Mouse (Mus musculus): ENCODE data around the gene Ugt1a7c. TPM values are rescaled to one million over a fixed set of nuclear protein-coding genes. Genes with fewer than 3 reads are reported as not detected.

Ugt1a7c gene
- total and polyA plus RNA-seq, 2 experiments from 2014 or later: 0.99 to 1.8 TPM

DNA sequence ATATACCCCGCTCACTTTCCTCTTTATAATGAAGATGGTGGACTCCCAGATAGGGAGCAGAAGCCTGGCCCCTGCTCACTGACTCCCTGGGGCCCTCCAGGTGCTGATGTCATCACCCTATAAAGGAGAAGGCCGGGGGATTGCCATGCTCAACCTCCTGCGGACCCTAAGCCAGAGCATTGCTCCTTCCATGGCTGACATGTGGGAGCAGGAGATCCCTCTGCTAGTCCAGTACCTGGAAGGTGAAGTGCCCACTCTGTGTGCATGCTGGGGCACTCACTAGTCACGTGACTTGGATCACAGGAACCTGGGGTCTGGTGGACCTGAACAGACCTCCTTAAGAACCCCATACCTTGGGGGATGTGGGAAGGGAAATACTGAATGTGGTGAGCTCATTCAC is 145.7 kb downstream of the Ugt1a7c start:
- ATAC-seq (ENCODE audit: insufficient read depth, low read depth) (no peak), DNase-seq (ENCODE audit: low spot score) (no peak)
- TF ChIP-seq EP300 (IDR thresholded peaks at IDR 0.05; ENCODE audit: low read depth) (no peak), CTCF (IDR thresholded peaks at IDR 0.05; ENCODE audit: low read depth) (no peak)
- Histone ChIP-seq H3K9ac (replicated peaks; ENCODE audit: low read depth, low read length) (no peak overlapping the region), H3K36me3 (replicated peaks; ENCODE audit: control insufficient read depth, insufficient read depth, low read length) (no peaks in the 10 kb centered on the region), H3K27me3 (ENCODE audit: control insufficient read depth, insufficient read depth, low read length) (no peaks in the 10 kb centered on the region), H3K4me2 (ENCODE audit: low read depth, low read length) (no peak overlapping the region), H3K27ac (ENCODE audit: low read depth) (no peak overlapping the region), H3K4me3 (ENCODE audit: low read depth, low read length) (no peak overlapping the region), H3K9me3 (replicated peaks; ENCODE audit: control insufficient read depth, low read length) (peaks cover 81% of the 10 kb centered on the region), H3K4me1 (ENCODE audit: control insufficient read depth, insufficient read depth) (no peaks in the 10 kb centered on the region)
- WGBS: 51% methylated on average over 4 of the region's 4 CpGs

DNA sequence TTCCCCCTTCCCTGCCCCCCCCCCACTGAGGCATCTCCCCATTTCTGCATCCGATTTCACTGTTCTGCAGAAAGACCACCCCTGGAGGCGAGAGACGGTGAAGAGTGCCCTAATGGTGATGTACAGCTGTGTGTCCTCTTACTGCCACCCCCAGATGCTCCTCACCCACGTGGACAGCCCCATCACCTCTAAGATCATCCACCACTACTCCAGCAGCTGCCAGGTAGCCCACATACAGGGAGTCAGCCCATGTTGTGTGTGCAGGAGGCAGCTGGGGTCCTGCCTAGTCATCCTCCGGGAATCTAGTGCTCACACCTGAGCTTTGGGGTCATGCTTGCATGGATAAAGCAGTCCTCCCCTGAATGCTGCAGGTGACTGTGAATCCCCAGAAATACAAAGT is 149.0 kb downstream of the Ugt1a7c start:
- H3K27ac ChIP-seq (ENCODE audit: low read depth): no peak overlapping the region
- no peak overlapping the region for H3K4me2 ChIP-seq (ENCODE audit: low read depth, low read length)
- H3K27me3 ChIP-seq (ENCODE audit: control insufficient read depth, insufficient read depth, low read length): no peaks in the 10 kb centered on the region
- TF ChIP-seq EP300 (IDR thresholded peaks at IDR 0.05; ENCODE audit: low read depth): no peak
- no peak for TF ChIP-seq CTCF (IDR thresholded peaks at IDR 0.05; ENCODE audit: low read depth)
- whole genome bisulfite sequencing: 49% methylated on average over 5 of the region's 5 CpGs
- DNase-seq (ENCODE audit: low spot score): no peak
- H3K9me3 ChIP-seq (replicated peaks; ENCODE audit: control insufficient read depth, low read length): peaks cover 81% of the 10 kb centered on the region
- no peak overlapping the region for H3K9ac ChIP-seq (replicated peaks; ENCODE audit: low read depth, low read length)
- no peak for ATAC-seq (ENCODE audit: insufficient read depth, low read depth)
- H3K36me3 ChIP-seq (replicated peaks; ENCODE audit: control insufficient read depth, insufficient read depth, low read length): no peaks in the 10 kb centered on the region
- no peak overlapping the region for H3K4me3 ChIP-seq (ENCODE audit: low read depth, low read length)
- H3K4me1 ChIP-seq (ENCODE audit: control insufficient read depth, insufficient read depth): no peaks in the 10 kb centered on the region

DNA sequence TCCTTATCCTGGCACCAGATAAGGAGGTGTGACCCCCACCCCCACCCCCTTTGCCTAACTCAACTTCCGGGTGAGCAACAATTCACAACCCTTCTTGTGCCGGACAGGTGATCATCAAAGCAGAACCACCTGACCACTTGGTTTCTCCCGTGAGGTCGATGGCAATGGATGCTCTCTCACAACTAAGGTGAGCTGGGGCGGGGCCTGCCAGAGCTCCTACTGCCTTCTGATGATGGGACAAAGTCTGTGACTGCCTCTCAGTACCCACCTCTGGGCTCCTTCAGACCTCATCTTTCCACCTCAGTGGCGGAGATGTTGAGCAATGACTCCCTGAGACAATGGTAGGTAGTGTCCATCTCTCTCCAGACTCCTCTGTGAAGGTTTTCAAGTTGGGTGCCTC is 151.0 kb downstream of the Ugt1a7c start:
- Histone ChIP-seq H3K36me3 (replicated peaks; ENCODE audit: control insufficient read depth, insufficient read depth, low read length) (no peaks in the 10 kb centered on the region), H3K4me2 (ENCODE audit: low read depth, low read length) (no peak overlapping the region), H3K4me3 (ENCODE audit: low read depth, low read length) (no peak overlapping the region)

DNA sequence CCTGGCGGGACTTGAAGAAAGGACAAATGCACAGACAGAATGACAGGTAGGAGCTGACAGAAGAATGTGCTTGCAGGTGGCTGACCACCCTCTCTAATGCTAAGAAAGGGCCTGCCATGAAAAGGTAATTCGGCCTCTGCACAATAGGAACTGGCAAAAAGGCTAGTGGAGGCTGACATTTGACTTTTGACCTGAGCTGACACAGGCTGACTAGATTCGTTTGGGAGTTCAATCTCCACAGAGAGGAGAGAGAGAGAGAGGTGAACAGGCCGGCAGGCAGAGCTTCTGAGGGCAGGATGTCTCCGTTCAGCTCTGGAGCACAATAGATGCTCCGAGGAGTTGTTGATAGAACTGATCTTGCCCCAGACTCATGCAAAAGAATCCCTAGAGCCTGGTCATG is 151.5 kb downstream of the Ugt1a7c start:
- Histone ChIP-seq H3K27me3 (ENCODE audit: control insufficient read depth, insufficient read depth, low read length) (no peaks in the 10 kb centered on the region), H3K9ac (replicated peaks; ENCODE audit: low read depth, low read length) (no peak overlapping the region), H3K9me3 (replicated peaks; ENCODE audit: control insufficient read depth, low read length) (peaks cover 82% of the 10 kb centered on the region), H3K4me3 (ENCODE audit: low read depth, low read length) (no peak overlapping the region), H3K27ac (ENCODE audit: low read depth) (no peak overlapping the region), H3K36me3 (replicated peaks; ENCODE audit: control insufficient read depth, insufficient read depth, low read length) (no peaks in the 10 kb centered on the region), H3K4me2 (ENCODE audit: low read depth, low read length) (no peak overlapping the region), H3K4me1 (ENCODE audit: control insufficient read depth, insufficient read depth) (no peaks in the 10 kb centered on the region)
- no peak for TF ChIP-seq EP300 (IDR thresholded peaks at IDR 0.05; ENCODE audit: low read depth)
- TF ChIP-seq CTCF (IDR thresholded peaks at IDR 0.05; ENCODE audit: low read depth): no peak
- ATAC-seq (ENCODE audit: insufficient read depth, low read depth) (no peak), DNase-seq (ENCODE audit: low spot score) (no peak)
- 36% methylated on average over 6 of the region's 6 CpGs for WGBS

More for the DNA sequence above, 151.0 kb downstream of the Ugt1a7c start:
- ATAC-seq (ENCODE audit: insufficient read depth, low read depth) (no peak), DNase-seq (ENCODE audit: low spot score) (no peak)
- Histone ChIP-seq H3K27ac (ENCODE audit: low read depth) (no peak overlapping the region), H3K27me3 (ENCODE audit: control insufficient read depth, insufficient read depth, low read length) (no peaks in the 10 kb centered on the region), H3K4me1 (ENCODE audit: control insufficient read depth, insufficient read depth) (no peaks in the 10 kb centered on the region), H3K9me3 (replicated peaks; ENCODE audit: control insufficient read depth, low read length) (peaks cover 81% of the 10 kb centered on the region), H3K9ac (replicated peaks; ENCODE audit: low read depth, low read length) (no peak overlapping the region)
- WGBS: 65% methylated on average over 6 of the region's 6 CpGs
- TF ChIP-seq CTCF (IDR thresholded peaks at IDR 0.05; ENCODE audit: low read depth) (no peak), EP300 (IDR thresholded peaks at IDR 0.05; ENCODE audit: low read depth) (no peak)

DNA sequence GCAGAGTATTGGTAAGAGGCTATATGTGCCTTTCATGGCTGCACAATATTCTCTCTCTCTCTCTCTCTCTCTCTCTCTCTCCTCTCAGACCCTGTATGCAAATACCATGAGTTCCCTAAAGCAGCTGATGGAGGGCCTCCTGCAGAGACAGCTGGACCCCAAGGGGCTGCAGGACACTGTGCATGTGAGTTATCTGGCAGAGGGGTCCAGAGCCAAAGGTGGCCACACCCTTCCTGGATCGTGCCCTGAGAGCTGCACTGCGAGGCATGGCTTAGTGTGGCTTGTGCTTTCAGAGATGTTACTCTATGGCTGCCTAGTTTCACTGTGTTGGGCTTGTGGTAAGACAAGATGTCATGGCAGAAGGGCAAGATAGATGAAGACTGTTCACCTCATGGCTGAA is 152.8 kb downstream of the Ugt1a7c start:
- WGBS: 40% methylated on average over 2 of the region's 2 CpGs
- no peak overlapping the region for H3K9ac ChIP-seq (replicated peaks; ENCODE audit: low read depth, low read length)

DNA sequence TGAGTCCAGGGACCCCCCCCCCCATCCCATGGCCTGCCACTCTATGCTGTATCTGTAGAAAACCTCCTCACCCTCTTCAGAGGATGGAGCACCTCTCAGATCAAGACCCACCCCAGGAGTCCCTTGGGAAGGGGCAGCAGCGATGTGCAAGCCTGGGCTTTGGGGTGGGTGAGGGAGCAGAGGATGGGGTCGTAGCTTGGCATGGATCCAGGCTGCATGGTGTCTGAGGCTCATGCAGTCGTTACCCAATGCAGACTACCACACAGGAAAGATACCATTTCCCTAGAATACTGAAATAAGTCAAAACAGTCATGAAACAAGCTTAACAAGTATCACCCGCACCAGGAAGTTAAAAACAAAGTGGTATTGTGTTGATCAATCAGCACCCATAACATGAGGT is 153.8 kb downstream of the Ugt1a7c start:
- TF ChIP-seq CTCF (IDR thresholded peaks at IDR 0.05; ENCODE audit: low read depth): no peak
- TF ChIP-seq EP300 (IDR thresholded peaks at IDR 0.05; ENCODE audit: low read depth): no peak
- no peaks in the 10 kb centered on the region for H3K4me1 ChIP-seq (ENCODE audit: control insufficient read depth, insufficient read depth)
- peaks cover 74% of the 10 kb centered on the region for H3K9me3 ChIP-seq (replicated peaks; ENCODE audit: control insufficient read depth, low read length)
- H3K27me3 ChIP-seq (ENCODE audit: control insufficient read depth, insufficient read depth, low read length): no peaks in the 10 kb centered on the region
- no peak for DNase-seq (ENCODE audit: low spot score)
- no peak overlapping the region for H3K9ac ChIP-seq (replicated peaks; ENCODE audit: low read depth, low read length)
- no peaks in the 10 kb centered on the region for H3K36me3 ChIP-seq (replicated peaks; ENCODE audit: control insufficient read depth, insufficient read depth, low read length)
- no peak overlapping the region for H3K4me3 ChIP-seq (ENCODE audit: low read depth, low read length)
- ATAC-seq (ENCODE audit: insufficient read depth, low read depth): no peak; the same call in 1 of the 2 replicates
- no peak overlapping the region for H3K27ac ChIP-seq (ENCODE audit: low read depth)
- WGBS: 54% methylated on average over 4 of the region's 4 CpGs
- H3K4me2 ChIP-seq (ENCODE audit: low read depth, low read length): no peak overlapping the region

More for the DNA sequence above, 152.8 kb downstream of the Ugt1a7c start:
- peaks cover 77% of the 10 kb centered on the region for H3K9me3 ChIP-seq (replicated peaks; ENCODE audit: control insufficient read depth, low read length)
- H3K27ac ChIP-seq (ENCODE audit: low read depth): no peak overlapping the region
- ATAC-seq (ENCODE audit: insufficient read depth, low read depth): no peak
- no peak overlapping the region for H3K4me2 ChIP-seq (ENCODE audit: low read depth, low read length)
- DNase-seq (ENCODE audit: low spot score): no peak
- no peak overlapping the region for H3K4me3 ChIP-seq (ENCODE audit: low read depth, low read length)
- TF ChIP-seq CTCF (IDR thresholded peaks at IDR 0.05; ENCODE audit: low read depth): no peak
- TF ChIP-seq EP300 (IDR thresholded peaks at IDR 0.05; ENCODE audit: low read depth): no peak
- no peaks in the 10 kb centered on the region for H3K36me3 ChIP-seq (replicated peaks; ENCODE audit: control insufficient read depth, insufficient read depth, low read length)
- H3K4me1 ChIP-seq (ENCODE audit: control insufficient read depth, insufficient read depth): no peaks in the 10 kb centered on the region
- H3K27me3 ChIP-seq (ENCODE audit: control insufficient read depth, insufficient read depth, low read length): no peaks in the 10 kb centered on the region
